Mouse (Mus musculus) ES-E14 (cell line): ENCODE results near the gene Sowahd.

Experiments
- CHD2 ChIP-seq: IDR thresholded peaks from 2 replicates; pipeline ENCODE4 v1.6.1; 2014; ENCODE audit warnings: mild to moderate bottlenecking, low read depth, low read length, inconsistent platforms
- HCFC1 ChIP-seq: IDR thresholded peaks from 2 replicates; pipeline ENCODE4 v1.6.1; 2012; ENCODE audit warnings: low read length, inconsistent platforms, borderline replicate concordance; ENCODE audit not compliant: insufficient read depth
- MAFK ChIP-seq: IDR thresholded peaks from 2 replicates; pipeline ENCODE4 v1.6.1; 2014; ENCODE audit warnings: mild to moderate bottlenecking, low read depth, low read length, inconsistent platforms; ENCODE audit not compliant: insufficient read depth
- ZC3H11A ChIP-seq: IDR thresholded peaks from 2 replicates; pipeline ENCODE4 v1.6.1; 2012; ENCODE audit warnings: low read depth, mild to moderate bottlenecking, inconsistent platforms, low read length, borderline replicate concordance
- ZNF384 ChIP-seq: IDR thresholded peaks from 2 replicates; pipeline ENCODE4 v1.6.1; 2012; ENCODE audit warnings: low read depth, low read length, inconsistent platforms

GRCm38 (mm10) chrX:37063902-37064301 lies 15.3 kb downstream of the Sowahd start:
- no peak for TF ChIP-seq ZNF384
- TF ChIP-seq HCFC1 = no peak
- TF ChIP-seq ZC3H11A = no peak
- TF ChIP-seq MAFK = no peak
- no peak for TF ChIP-seq CHD2
